Mouse (Mus musculus) liver, postnatal 0 days (tissue): ENCODE measurements around the gene Ddr1.

Experiments used
- CTCF ChIP-seq: sonication (generic); IDR thresholded peaks from 2 replicates; pipeline ENCODE4 v1.5.1; 2016; ENCODE audit warnings: antibody characterized with exemption, low read depth
- EP300 ChIP-seq: IDR thresholded peaks from 2 replicates; pipeline ENCODE4 v1.6.1; 2016; ENCODE audit warnings: antibody characterized with exemption, low read depth, mild to moderate bottlenecking

DNA sequence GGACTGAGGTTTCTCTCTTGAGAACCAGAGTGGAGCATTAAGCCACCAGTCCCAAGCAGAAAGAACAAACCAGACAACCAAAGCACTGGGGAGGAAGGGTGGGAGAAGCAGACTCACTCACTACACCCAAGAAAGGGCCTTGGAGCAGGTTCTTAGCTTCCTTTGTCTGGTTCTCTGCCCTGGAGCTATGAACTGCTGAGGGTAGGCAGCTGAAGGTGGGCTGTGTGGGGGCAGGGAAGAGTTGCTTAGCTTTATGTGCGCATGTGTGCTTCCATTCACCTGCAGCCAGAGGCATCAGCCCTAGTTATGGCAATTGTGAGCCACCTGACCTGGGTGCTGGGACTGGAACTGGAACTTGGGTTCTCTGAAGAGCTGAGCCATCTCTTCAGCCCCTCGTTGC, 51.3 kb downstream of the Ddr1 start:
- no peak for TF ChIP-seq CTCF
- TF ChIP-seq EP300 = no peak
